Mouse (Mus musculus): ENCODE data around the gene Olfr71.

DNA sequence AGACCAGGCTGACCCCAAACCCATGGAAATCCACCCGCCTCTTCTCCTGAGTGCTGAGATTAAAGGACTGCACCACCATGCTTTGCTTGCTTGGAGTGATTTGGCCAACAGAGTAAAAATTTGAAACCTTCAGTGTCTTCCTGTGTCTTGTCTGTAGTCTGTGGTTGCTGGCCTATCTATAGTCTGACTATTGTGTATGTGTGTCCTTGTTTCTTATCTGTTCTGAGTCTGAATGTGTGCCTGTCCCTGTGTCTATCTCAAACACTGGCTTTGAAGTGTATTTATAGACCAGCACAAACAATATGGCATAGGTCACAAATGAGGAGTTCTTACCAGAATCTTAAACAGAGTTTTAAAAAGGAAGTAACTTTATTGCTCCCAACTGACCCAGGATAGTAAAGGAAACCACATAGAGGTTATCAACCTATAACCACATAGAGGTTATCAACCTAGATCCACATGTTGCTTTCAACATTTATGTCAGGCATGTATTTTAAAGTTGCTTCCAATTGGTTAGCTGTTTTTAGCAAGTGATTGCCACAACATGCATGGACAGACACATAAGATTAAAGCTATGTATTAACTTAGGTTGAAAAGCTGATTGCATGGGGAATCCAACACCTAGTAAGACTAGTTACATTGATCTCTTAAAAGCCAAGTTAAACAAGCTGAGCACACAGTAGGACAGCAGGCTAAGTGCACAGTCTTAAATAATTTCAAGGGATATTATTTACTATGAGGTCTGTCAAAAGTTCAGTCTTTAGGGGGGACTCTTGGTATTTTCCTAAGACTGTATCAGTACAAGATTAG lies 15.4 kb downstream of the Olfr71 start:
- TF ChIP-seq CTCF (IDR thresholded peaks at IDR 0.05; ENCODE audit: control insufficient read depth, insufficient read depth, insufficient replicate concordance, low read depth, low read length) (no peak), POLR2A (IDR thresholded peaks at IDR 0.05; ENCODE audit: control insufficient read depth, low read depth, low read length) (no peak)
